In genomic region chr8:82400376-82400775, GRCm38 (mm10) we compare ENCODE assay signal across 16 mouse cellular contexts. TPM values are rescaled to one million over a fixed set of nuclear protein-coding genes. Genes with fewer than 3 reads are reported as not detected.
DNase-seq lines count a peak whose midpoint lies in the region; ATAC-seq and TF ChIP-seq lines count a peak whose summit lies in the region.
"Had no signal": no experiment of that assay in that cellular context is flagged by ENCODE, and none has a peak within 500 bp of the region (broad histone marks: within the 10 kb centered on the region; RNA-seq: fewer than 3 reads in every experiment).

No protein-coding gene starts in this region.

- peak overlapping the region; percentile 29; the same call in 1 of the 2 replicates for H3K4me2 ChIP-seq in intestine, embryonic 14.5 days (ENCODE audit: low read length)
- H3K4me2 ChIP-seq in intestine, embryonic 16.5 days (ENCODE audit: low read depth, low read length): no peak overlapping the region
- H3K4me2 ChIP-seq: limb, embryonic 13.5 days; midbrain, embryonic 15.5 days had no signal

- no peak for ATAC-seq in intestine, embryonic 14.5 days (replicated peaks; ENCODE audit: low FRiP score, low TSS enrichment, low read depth)
- ATAC-seq in intestine, embryonic 16.5 days: no peak
- ATAC-seq in megakaryocyte, adult 5-6 weeks (ENCODE audit: poor library complexity, severe bottlenecking): no peak
- ATAC-seq in megakaryocyte progenitor cell, adult 5-6 weeks (replicated peaks; ENCODE audit: poor library complexity): peak; percentile 37
- ATAC-seq: inflammation-experienced regulatory T-cells, adult 6 months; midbrain, embryonic 15.5 days had no signal

- peaks cover 18% of the 10 kb centered on the region for H3K36me3 ChIP-seq in heart, adult 2 months (ENCODE audit: control insufficient read depth, insufficient read depth, low read length)
- no peaks in the 10 kb centered on the region for H3K36me3 ChIP-seq in intestine, embryonic 14.5 days (ENCODE audit: control insufficient read depth, insufficient read depth, low read length)
- no peaks in the 10 kb centered on the region for H3K36me3 ChIP-seq in intestine, embryonic 16.5 days (ENCODE audit: control insufficient read depth, insufficient read depth, low read length)
- peaks cover under 1% of the 10 kb centered on the region for H3K36me3 ChIP-seq in megakaryocyte, embryonic 14.5 days (replicated peaks; ENCODE audit: low read length)
- H3K36me3 ChIP-seq: forebrain, embryonic 10.5 days; hindbrain, embryonic 10.5 days; limb, embryonic 13.5 days; midbrain, embryonic 15.5 days had no signal

- DNase-seq in heart, adult 2 months: no peak
- DNase-seq in heart, adult 9 months (ENCODE audit: low spot score in 2 of 2): no peak
- no peak for DNase-seq in intestine, embryonic 14.5 days (ENCODE audit: low spot score)
- no peak for DNase-seq in adrenal gland, postnatal 14 days
- DNase-seq: adrenal gland, adult 2 months; cerebellum, adult 2 months; layer of hippocampus, adult 9-11 months had no signal

- no peak for TF ChIP-seq EP300 in heart, adult 2 months (IDR thresholded peaks at IDR 0.05; ENCODE audit: insufficient read depth, low read depth, low read length)

- H3K9ac ChIP-seq in heart, adult 2 months (ENCODE audit: low read depth, low read length): no peak overlapping the region
- no peak overlapping the region for H3K9ac ChIP-seq in intestine, embryonic 14.5 days (ENCODE audit: low read length)
- no peak overlapping the region for H3K9ac ChIP-seq in intestine, embryonic 16.5 days (ENCODE audit: low read depth, low read length)
- H3K9ac ChIP-seq: limb, embryonic 13.5 days; midbrain, embryonic 15.5 days had no signal

- peaks cover 8% of the 10 kb centered on the region for H3K79me2 ChIP-seq in heart, adult 2 months (replicated peaks; ENCODE audit: control insufficient read depth, insufficient read depth, low read length)

- no peak for TF ChIP-seq CTCF in heart, adult 2 months (IDR thresholded peaks at IDR 0.05)

- peak overlapping the region; percentile 89 for H3K4me3 ChIP-seq in heart, adult 2 months
- no peak overlapping the region for H3K4me3 ChIP-seq in intestine, embryonic 14.5 days (ENCODE audit: low read depth, low read length)
- H3K4me3 ChIP-seq in intestine, embryonic 16.5 days (ENCODE audit: low read length): no peak overlapping the region
- H3K4me3 ChIP-seq in megakaryocyte, embryonic 14.5 days (replicated peaks): peak overlapping the region; percentile 75
- H3K4me3 ChIP-seq: forebrain, embryonic 10.5 days; hindbrain, embryonic 10.5 days; limb, embryonic 13.5 days; midbrain, embryonic 15.5 days had no signal

- no peak for TF ChIP-seq POLR2A in heart, adult 2 months (IDR thresholded peaks at IDR 0.05; ENCODE audit: insufficient read depth, low read depth, low read length)

- WGBS in heart, adult 2 months: 6% methylated on average over 2 of the region's 2 CpGs
- WGBS in intestine, embryonic 14.5 days: 13% methylated on average over 2 of the region's 2 CpGs
- 25% methylated on average over 2 of the region's 2 CpGs for WGBS in intestine, embryonic 16.5 days

- intact Hi-C loops in heart, adult 2 months (cut with DNase I): loop anchor here (5.0 kb wide), 1 partner anchor 297 kb away; no protein-coding TSS in a partner anchor

- H3K27ac ChIP-seq in heart, adult 2 months: peak overlapping the region; percentile 90
- no peak overlapping the region for H3K27ac ChIP-seq in intestine, embryonic 14.5 days (ENCODE audit: low read depth)
- no peak overlapping the region for H3K27ac ChIP-seq in intestine, embryonic 16.5 days (ENCODE audit: low read length)
- H3K27ac ChIP-seq: forebrain, embryonic 10.5 days; hindbrain, embryonic 10.5 days; limb, embryonic 13.5 days; midbrain, embryonic 15.5 days had no signal

- peaks cover 16% of the 10 kb centered on the region for H3K4me1 ChIP-seq in heart, adult 2 months (ENCODE audit: control insufficient read depth, insufficient read depth, low read length)
- H3K4me1 ChIP-seq in intestine, embryonic 14.5 days (replicated peaks; ENCODE audit: control insufficient read depth, insufficient read depth, low read length): peaks cover 14% of the 10 kb centered on the region
- H3K4me1 ChIP-seq in intestine, embryonic 16.5 days (ENCODE audit: control insufficient read depth, insufficient read depth, low read length): peaks cover 13% of the 10 kb centered on the region
- peaks cover 47% of the 10 kb centered on the region for H3K4me1 ChIP-seq in megakaryocyte, embryonic 14.5 days

- no peaks in the 10 kb centered on the region for H3K27me3 ChIP-seq in heart, adult 2 months (ENCODE audit: control insufficient read depth, insufficient read depth, low read length)
- no peaks in the 10 kb centered on the region for H3K27me3 ChIP-seq in intestine, embryonic 14.5 days (replicated peaks; ENCODE audit: control insufficient read depth, insufficient read depth, low read length)
- H3K27me3 ChIP-seq in intestine, embryonic 16.5 days (replicated peaks; ENCODE audit: control insufficient read depth, insufficient read depth, low read length): no peaks in the 10 kb centered on the region
- H3K27me3 ChIP-seq in megakaryocyte, embryonic 14.5 days (replicated peaks): no peaks in the 10 kb centered on the region

- no peaks in the 10 kb centered on the region for H3K9me3 ChIP-seq in intestine, embryonic 14.5 days (ENCODE audit: control insufficient read depth, low read length)
- H3K9me3 ChIP-seq in intestine, embryonic 16.5 days (ENCODE audit: control insufficient read depth, low read length): no peaks in the 10 kb centered on the region
- H3K9me3 ChIP-seq in megakaryocyte, embryonic 14.5 days: no peaks in the 10 kb centered on the region; the same call in 1 of the 2 replicates
- H3K9me3 ChIP-seq: forebrain, embryonic 10.5 days; hindbrain, embryonic 10.5 days; limb, embryonic 13.5 days; midbrain, embryonic 15.5 days had no signal

RNA-seq across cellular contexts. Expression of gene Il15, which starts 2.6 kb away (rescaled TPM):
- total RNA-seq in heart, adult 2 months (2021): 10 to 100 TPM; 34.3 to 43.6 TPM
- 28.2 and 29.5 TPM in 2 replicates for polyA plus RNA-seq in heart, adult 2 months (2012; rRNA removed)
- polyA plus RNA-seq in intestine, embryonic 14.5 days (2014; fragmentation: Nextera tagmentation; extraction: Ambion mirVana): 12.2 and 13.8 TPM in 2 replicates
- polyA plus RNA-seq in intestine, embryonic 16.5 days (2015; fragmentation: Nextera tagmentation; extraction: Ambion mirVana): 11.3 and 12.1 TPM in 2 replicates
- 2.9 TPM in 1 of 2 replicates, not detected in the other for polyA plus RNA-seq in megakaryocyte, embryonic 14.5 days (2012; ENCODE audit: insufficient read depth, low replicate concordance)
- 40.8 and 54.4 TPM in 2 replicates for total RNA-seq in megakaryocyte, adult 5-6 weeks (2015)
- 28.6 and 40.5 TPM in 2 replicates for total RNA-seq in megakaryocyte, adult 5-6 weeks (2017)
- 29.4 and 34.9 TPM in 2 replicates for total RNA-seq in megakaryocyte progenitor cell, adult 5-6 weeks (2015)
- 26.2 and 27.1 TPM in 2 replicates for total RNA-seq in megakaryocyte progenitor cell, adult 5-6 weeks (2017)
- 9.4 and 10.4 TPM in 2 replicates for total RNA-seq in adrenal gland, postnatal 14 days (2021)

Comparison
In these comparisons a context has a peak if more than half of its experiments do, and no peak if none do; other contexts are left out.
1. H3K4me3 ChIP-seq: peak in heart, adult 2 months (single experiment) and megakaryocyte, embryonic 14.5 days (single experiment); none in intestine, embryonic 14.5 days (single experiment) and intestine, embryonic 16.5 days (single experiment).